Mouse (Mus musculus): ENCODE measurements around the gene Tcirg1.

Gene Tcirg1

DNA sequence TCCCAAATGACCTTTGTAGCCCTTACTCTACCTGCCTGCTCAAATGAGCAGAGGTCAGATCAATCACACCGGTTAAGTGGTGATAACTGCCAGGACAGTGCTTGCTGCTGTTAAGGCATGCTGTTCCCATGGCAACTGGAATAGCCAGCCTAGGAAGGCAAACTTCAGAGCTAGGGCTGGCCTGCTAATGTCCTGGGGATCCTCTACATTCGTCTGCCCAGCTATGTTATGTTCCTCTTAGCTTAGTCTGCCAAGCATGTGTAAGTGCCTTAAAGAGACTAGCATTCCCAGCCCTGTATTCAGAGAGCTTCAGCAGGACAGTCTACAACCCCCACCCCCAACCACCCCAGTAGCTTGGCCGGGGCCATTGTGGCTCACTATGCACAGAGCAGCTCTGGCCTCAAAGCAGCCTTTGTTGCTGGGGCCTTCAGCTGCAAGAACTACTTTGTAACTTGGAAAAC is 11.7 kb downstream of the Tcirg1 start:
- no peak for DNase-seq

GRCm38 (mm10) chr19:3894294-3894693 is 12.6 kb downstream of the Tcirg1 start:
- DNase-seq = no peak

GRCm38 (mm10) chr19:3893545-3894116 is 13.3 kb downstream of the Tcirg1 start:
- no peak for DNase-seq

- DNase-seq = no peak
These were observed 16.8 kb downstream of the Tcirg1 start for GRCm38 (mm10) chr19:3890181-3890580.

GRCm38 (mm10) chr19:3889096-3889495 is 17.8 kb downstream of the Tcirg1 start:
- DNase-seq = no peak

GRCm38 (mm10) chr19:3884325-3884990 is 22.5 kb downstream of the Tcirg1 start:
- DNase-seq = no peak

DNA sequence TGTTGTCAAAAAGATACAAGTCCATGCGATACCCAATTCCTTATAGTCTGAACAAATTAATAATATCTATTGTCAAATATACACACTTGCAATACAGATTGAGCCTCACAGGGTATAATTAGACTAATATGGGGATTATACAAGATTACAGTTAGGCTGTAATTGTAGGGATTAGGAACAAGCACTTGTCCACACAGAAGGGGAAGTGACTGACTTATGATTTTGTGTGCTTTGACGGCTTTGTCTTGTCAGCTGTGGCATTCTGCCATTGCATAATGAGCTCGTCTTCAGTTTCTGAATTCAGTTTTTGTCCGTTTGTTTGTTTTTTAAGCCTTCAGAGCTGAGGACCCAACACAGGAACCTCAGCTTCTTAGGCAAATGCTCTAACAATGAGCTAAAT is 24.7 kb downstream of the Tcirg1 start:
- no peak for DNase-seq

DNA sequence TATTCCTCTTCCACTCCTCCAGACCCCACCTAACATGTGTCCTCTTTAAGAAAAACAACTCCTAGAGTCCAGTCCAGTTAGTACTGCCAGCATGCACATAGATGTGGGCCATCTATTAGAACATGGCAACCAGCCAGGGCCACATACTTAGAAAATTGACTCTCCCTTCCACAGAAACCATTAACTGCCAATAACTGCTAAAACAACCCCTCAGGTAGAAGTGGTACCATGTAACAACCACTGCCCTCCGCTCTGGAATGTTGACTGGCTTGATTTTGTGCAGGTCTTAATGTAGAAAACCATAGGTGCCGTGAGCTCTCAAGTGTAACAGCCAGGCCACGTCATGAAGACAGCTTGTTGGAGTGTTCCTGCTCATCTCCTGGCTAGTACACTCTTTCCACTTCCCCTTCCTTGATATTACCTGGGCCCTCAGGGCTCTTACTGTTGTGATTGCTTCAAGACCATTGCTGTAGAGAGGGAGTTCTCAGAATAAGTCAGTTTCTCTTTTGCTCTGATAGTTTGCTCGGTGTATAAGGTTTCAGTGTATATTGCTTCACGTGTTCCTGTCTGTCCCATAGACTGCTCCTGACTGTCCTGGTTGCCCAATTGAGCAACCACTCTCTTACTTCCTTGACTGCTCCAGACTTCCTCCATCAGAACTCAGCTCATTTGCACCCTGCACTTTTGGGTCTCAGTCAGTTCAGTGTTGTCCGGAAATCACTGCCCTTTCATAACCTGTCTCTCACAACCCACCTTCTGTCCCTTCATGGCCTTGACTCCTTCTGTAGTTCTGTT is 26.7 kb downstream of the Tcirg1 start:
- DNase-seq = no peak

DNA sequence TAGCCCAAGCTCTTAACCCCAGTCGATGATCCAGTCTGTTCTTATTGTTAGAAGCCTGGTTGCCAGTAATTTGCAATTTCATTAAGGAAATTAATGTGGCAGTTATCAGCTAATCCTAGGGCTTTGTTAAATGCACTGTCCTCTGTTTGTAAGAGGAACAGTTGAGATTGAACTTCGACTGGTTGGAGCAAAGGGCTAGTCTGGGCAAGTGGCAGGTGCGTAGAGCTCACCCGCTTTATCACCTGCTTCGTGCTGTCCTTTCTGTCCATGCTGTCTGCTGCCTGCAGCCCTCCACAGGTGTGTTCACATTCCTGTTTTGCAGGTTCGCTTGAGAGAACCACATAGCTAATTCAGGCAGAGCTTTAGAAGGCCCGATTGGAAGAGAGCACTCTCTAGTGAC is 31.9 kb downstream of the Tcirg1 start:
- DNase-seq = no peak

- DNase-seq = no peak
These were observed 34.6 kb downstream of the Tcirg1 start for GRCm38 (mm10) chr19:3872373-3872772.

- DNase-seq = no peak
These were observed 35.5 kb downstream of the Tcirg1 start for GRCm38 (mm10) chr19:3871468-3871867.

- no peak for DNase-seq
These were observed 38.6 kb downstream of the Tcirg1 start for GRCm38 (mm10) chr19:3868290-3868689.

DNA sequence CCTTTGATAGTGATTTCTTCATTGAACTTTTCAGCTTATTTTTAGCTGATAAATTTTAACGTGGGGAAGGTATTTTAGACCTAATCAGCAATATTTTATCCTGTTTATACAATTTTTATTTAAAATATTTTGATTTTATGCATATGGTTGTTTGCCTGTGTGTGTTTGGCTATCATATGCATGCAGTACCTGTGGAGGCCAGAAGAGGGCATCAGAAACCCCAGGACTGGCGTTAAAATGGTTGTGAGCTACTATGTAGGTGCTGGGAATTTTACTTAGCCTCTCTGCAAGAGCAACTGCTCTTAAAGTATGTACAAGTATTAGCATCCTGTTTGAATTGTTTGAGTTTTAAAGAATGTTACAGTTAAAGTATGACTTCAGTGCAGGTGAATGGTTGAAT is 42.0 kb downstream of the Tcirg1 start:
- DNase-seq = no peak

GRCm38 (mm10) chr19:3862713-3863112 is 44.2 kb downstream of the Tcirg1 start:
- no peak for DNase-seq

- DNase-seq = no peak
These were observed 49.7 kb downstream of the Tcirg1 start for GRCm38 (mm10) chr19:3857220-3857619.

DNA sequence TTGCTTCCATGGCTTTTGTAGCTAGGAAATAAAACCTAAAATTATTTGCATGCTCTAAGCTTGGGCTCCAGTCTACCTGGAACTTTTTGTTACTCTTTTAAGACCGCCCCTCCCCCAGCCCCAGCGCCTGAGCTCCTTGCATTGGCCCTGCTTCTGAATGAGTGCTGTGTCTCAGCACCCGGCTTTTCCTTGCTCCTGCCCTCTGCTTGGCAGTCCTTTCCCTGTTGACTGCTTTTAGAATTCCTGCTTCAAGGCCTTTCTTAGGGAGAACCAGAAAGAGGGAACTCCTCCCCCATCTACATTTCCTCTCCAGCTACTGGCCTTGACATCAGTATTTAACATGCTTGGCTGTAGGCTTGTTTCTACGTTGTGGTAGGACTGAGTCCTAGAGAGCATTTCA is 51.3 kb downstream of the Tcirg1 start:
- DNase-seq = peak; percentile 34

DNA sequence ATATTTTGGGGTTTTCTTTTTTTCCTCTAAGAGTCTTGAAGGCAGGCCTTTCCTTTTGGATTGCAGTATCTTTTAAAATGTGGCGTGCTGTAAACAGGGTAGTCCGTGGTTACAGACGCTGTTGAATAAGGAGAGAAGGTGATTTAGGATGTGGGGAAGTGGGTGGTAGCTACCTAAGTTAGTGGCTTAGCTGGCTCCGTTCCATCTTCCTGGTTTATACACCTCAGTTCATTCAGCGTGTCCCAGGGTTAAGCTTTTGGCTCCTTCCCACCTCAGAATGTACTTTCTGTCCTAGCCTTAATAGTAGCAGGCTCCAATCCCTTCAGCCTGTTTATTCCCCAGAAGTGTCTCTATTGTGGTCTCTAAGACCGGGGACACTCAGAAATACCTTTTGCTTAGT is 51.8 kb downstream of the Tcirg1 start:
- DNase-seq = no peak

DNA sequence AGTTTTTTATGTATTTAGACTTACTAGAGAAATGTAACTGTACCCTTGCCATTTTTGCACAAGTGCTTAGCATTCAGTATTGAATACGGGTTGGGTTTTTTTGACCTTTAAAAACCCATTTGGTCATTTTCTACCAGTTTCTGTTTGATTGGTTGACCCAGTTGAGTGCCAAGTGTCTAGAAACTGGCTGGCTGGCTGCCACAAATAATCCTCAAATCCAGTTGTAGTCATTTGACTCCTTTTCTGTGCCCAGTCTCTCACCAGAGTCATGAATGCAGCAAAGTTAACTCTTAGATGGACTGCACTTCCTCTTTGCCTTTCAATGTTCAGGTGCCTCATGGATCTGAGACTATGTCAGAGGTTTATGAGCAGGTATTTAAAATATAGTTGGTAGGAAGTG is 53.0 kb downstream of the Tcirg1 start:
- no peak for DNase-seq

DNA sequence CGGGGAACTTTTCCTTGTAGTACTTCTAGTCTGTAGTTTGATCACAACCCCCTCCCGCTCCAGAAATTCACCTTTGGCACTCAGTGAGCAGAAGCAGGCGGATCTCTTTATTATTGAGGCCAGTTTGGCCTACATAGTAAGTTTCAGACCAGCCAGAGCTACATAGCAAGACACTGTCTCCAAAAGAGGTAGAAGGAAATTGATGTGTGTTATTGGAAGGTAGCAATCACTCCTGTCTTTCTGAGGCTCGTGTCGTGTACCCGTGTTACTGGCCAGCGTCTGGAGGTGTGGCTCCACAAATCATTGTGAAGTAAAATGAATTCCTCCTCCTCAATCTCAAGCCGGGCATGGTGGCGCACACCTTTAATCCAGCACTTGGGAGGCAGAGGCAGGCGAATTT is 53.8 kb downstream of the Tcirg1 start:
- no peak for DNase-seq

DNA sequence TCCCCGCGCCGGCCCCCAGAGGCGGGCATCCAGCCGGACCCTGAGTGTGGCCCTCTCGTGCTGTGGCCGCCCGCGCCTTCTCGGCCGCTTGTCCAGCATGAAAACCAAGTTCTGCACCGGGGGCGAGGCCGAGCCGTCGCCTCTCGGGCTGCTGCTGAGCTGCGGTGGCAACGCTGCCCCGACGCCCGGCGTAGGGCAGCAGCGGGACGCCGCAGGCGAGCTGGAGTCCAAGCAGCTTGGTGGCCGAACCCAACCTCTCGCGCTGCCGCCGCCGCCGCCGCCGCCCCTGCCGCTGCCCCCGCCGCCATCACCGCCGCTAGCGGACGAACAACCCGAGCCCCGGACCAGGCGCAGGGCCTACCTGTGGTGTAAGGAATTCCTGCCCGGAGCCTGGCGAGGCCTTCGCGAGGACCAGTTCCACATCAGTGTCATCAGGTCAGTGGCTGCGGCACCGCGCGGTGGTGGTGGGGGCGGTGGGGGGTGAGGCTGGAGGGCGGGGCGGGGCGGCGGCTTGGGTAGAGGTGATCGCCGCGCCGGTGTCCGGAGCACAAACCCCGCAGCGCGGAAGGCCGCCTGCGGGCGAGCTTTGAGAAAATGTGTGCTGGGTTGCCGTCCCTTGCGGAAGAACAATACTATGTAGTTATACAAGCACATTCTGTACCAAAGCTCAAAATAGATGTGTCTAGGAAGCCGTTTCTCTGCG is 54.8 kb downstream of the Tcirg1 start:
- DNase-seq = peak; percentile 29

DNA sequence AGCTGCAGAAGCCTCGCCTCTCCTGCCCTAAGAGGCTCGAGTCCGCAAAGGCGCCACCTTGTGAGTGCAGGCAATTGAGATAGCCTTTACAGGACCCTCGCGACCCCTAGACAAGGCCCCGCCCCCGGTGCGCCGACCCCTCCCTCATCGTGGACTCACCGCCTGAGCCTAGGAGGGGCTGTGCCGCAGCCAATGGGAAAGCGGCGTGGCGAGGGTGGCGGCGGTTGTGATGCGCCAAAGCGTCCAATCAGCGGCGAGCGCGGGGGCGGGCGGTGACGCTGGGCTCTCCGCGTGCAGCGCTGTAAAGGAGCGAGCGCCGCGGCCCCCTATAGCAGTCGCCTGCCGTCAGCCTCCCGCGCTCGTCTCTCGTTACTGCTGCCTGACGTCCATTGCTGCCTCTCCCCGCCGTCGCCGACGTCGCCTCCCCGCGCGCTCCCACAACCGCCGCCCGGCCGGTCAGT is 55.4 kb downstream of the Tcirg1 start, which contains the start of gene Chka:
TSS of gene Chka (plus strand) at position 272 of the 461 bp plus-strand sequence.
- peak; percentile 98 for DNase-seq

- no peak for DNase-seq
These were observed 56.0 kb downstream of the Tcirg1 start for GRCm38 (mm10) chr19:3850847-3851469.

- no peak for DNase-seq
These were observed 56.9 kb downstream of the Tcirg1 start for GRCm38 (mm10) chr19:3850076-3850475.
